Mouse (Mus musculus) G1E (cell line): ENCODE measurements around the gene Fam25c. TPM values are rescaled to one million over a fixed set of nuclear protein-coding genes. Genes with fewer than 3 reads are reported as not detected.

Experiments used
- ATAC-seq: 2 replicates; pipeline ENCODE4 v1.8.0; 2016; ENCODE audit warnings: mild to moderate bottlenecking; ENCODE audit not compliant: insufficient number of reproducible peaks, poor library complexity, low FRiP score, severe bottlenecking; ENCODE audit errors: extremely low read depth
- DNase-seq: peaks from one replicate; pipeline ENCODE4 v3.0.0; 2012; ENCODE audit warnings: low spot score
- H3K27me3 ChIP-seq: 2 replicates; pipeline ENCODE4 v1.6.1; 2012; ENCODE audit warnings: mild to moderate bottlenecking, low read length, inconsistent platforms; ENCODE audit not compliant: insufficient read depth
- H3K36me3 ChIP-seq: replicated peaks from 2 replicates; pipeline ENCODE3; 2012; ENCODE audit warnings: mild to moderate bottlenecking, inconsistent platforms
- H3K4me1 ChIP-seq: 2 replicates; pipeline ENCODE4 v1.6.1; 2012; ENCODE audit warnings: low read depth, low read length, inconsistent platforms, mixed read lengths; ENCODE audit not compliant: insufficient read depth
- H3K4me3 ChIP-seq: 2 replicates; pipeline ENCODE4 v1.5.1; 2012; ENCODE audit warnings: low read depth, mild to moderate bottlenecking, inconsistent platforms, low read length, moderate library complexity, mixed read lengths
- H3K9me3 ChIP-seq: replicated peaks from 2 replicates; pipeline ENCODE4 v1.6.1; 2012; ENCODE audit warnings: inconsistent platforms
- CTCF ChIP-seq: IDR thresholded peaks from 2 replicates; pipeline ENCODE4 v1.5.1; 2012; ENCODE audit warnings: low read depth, low read length, inconsistent platforms, mixed read lengths
- GATA1 ChIP-seq: IDR thresholded peaks from 2 replicates; pipeline ENCODE4 v1.6.1; 2012; ENCODE audit warnings: borderline replicate concordance, low read length, inconsistent platforms, mixed read lengths
- GATA2 ChIP-seq: IDR thresholded peaks from 2 replicates; pipeline ENCODE4 v1.6.1; 2012; ENCODE audit warnings: low read depth, low read length, inconsistent platforms, borderline replicate concordance
- POLR2AphosphoS5 ChIP-seq: IDR thresholded peaks from 2 replicates; pipeline ENCODE4 v1.6.1; 2012; ENCODE audit warnings: low read depth, low read length, inconsistent platforms; ENCODE audit not compliant: insufficient replicate concordance
- TAL1 ChIP-seq: conservative IDR thresholded peaks from 2 replicates; pipeline ENCODE4 v1.6.1; 2012; ENCODE audit warnings: low read depth, low read length, inconsistent platforms, mixed read lengths
- polyA plus RNA-seq: library from polyadenylated mRNA; stranded (reverse); fragments of >175 nt; gene quantifications from 2 replicates; pipeline ENCODE4 v1.2.3, GENCODE M21; 2012
- total RNA-seq, 2 experiments: library from RNA; stranded (forward) in 1 of 2; stranded (reverse) in 1 of 2; fragments of 200-1000 nt in 1 of 2; fragments of >200 nt in 1 of 2; fragmentation: Nextera tagmentation in 1 of 2; gene quantifications; 2 replicates each; pipeline ENCODE4 v1.2.3; 2014 to 2017

Fam25c gene
- total and polyA plus RNA-seq, 3 experiments: not detected

- no peaks in the 10 kb centered on the region for H3K27me3 ChIP-seq
- no peak overlapping the region for H3K4me3 ChIP-seq
- peaks cover 64% of the 10 kb centered on the region for H3K36me3 ChIP-seq
- TF ChIP-seq POLR2AphosphoS5: no peak
- TF ChIP-seq GATA2: no peak
- TF ChIP-seq GATA1: no peak
- TF ChIP-seq TAL1: no peak; the same call in 1 of the 2 replicates
- TF ChIP-seq CTCF: no peak
- H3K4me1 ChIP-seq: peaks cover 22% of the 10 kb centered on the region
- H3K9me3 ChIP-seq: no peaks in the 10 kb centered on the region
- DNase-seq (no peak), ATAC-seq (no peak)
Measured at GRCm38 (mm10) chr14:34341993-34342392, 13.2 kb downstream of the Fam25c start.

- no peak for DNase-seq
- TF ChIP-seq GATA1 (no peak), TAL1 (no peak), POLR2AphosphoS5 (no peak), CTCF (no peak), GATA2 (no peak)
- Histone ChIP-seq H3K27me3 (no peaks in the 10 kb centered on the region), H3K9me3 (no peaks in the 10 kb centered on the region), H3K4me3 (no peak overlapping the region), H3K4me1 (peaks cover 22% of the 10 kb centered on the region), H3K36me3 (peaks cover 76% of the 10 kb centered on the region)
- ATAC-seq: no peak
Measured at GRCm38 (mm10) chr14:34339446-34339845, 15.8 kb downstream of the Fam25c start.

- DNase-seq (no peak), ATAC-seq (no peak)
- no peaks in the 10 kb centered on the region for H3K27me3 ChIP-seq
- TF ChIP-seq GATA1: no peak
- TF ChIP-seq CTCF: no peak
- TF ChIP-seq TAL1: no peak
- H3K4me3 ChIP-seq: no peak overlapping the region
- H3K36me3 ChIP-seq: peaks cover 78% of the 10 kb centered on the region
- no peaks in the 10 kb centered on the region for H3K9me3 ChIP-seq
- peaks cover 2% of the 10 kb centered on the region; the same call in 1 of the 2 replicates for H3K4me1 ChIP-seq
Measured at GRCm38 (mm10) chr14:34332476-34332875, 22.8 kb downstream of the Fam25c start.

- H3K4me3 ChIP-seq: no peak overlapping the region
- TF ChIP-seq TAL1 (no peak), CTCF (no peak), POLR2AphosphoS5 (no peak), GATA2 (no peak), GATA1 (no peak)
- DNase-seq (no peak), ATAC-seq (no peak)
- H3K36me3 ChIP-seq: peaks cover 74% of the 10 kb centered on the region
- H3K4me1 ChIP-seq: peaks cover 5% of the 10 kb centered on the region
- no peaks in the 10 kb centered on the region for H3K27me3 ChIP-seq
- H3K9me3 ChIP-seq: no peaks in the 10 kb centered on the region
Measured at GRCm38 (mm10) chr14:34331886-34332285, 23.3 kb downstream of the Fam25c start.

- H3K36me3 ChIP-seq: peaks cover 74% of the 10 kb centered on the region
Measured at GRCm38 (mm10) chr14:34330657-34331158, 24.5 kb downstream of the Fam25c start.

GRCm38 (mm10) chr14:34327618-34328017 lies 27.6 kb downstream of the Fam25c start:
- H3K4me1 ChIP-seq: peaks cover 11% of the 10 kb centered on the region
- H3K4me3 ChIP-seq: no peak overlapping the region
- peaks cover 67% of the 10 kb centered on the region for H3K36me3 ChIP-seq
- H3K27me3 ChIP-seq: no peaks in the 10 kb centered on the region
- TF ChIP-seq GATA1 (no peak), POLR2AphosphoS5 (no peak)
- no peaks in the 10 kb centered on the region for H3K9me3 ChIP-seq
- ATAC-seq: no peak
- DNase-seq: no peak

More at GRCm38 (mm10) chr14:34330657-34331158, 24.5 kb downstream of the Fam25c start:
- Histone ChIP-seq H3K27me3 (no peaks in the 10 kb centered on the region), H3K4me3 (no peak overlapping the region), H3K9me3 (no peaks in the 10 kb centered on the region), H3K4me1 (peaks cover 11% of the 10 kb centered on the region)
- TF ChIP-seq CTCF (no peak), TAL1 (no peak), GATA2 (no peak), GATA1 (no peak), POLR2AphosphoS5 (no peak)
- ATAC-seq (no peak), DNase-seq (no peak)

- TF ChIP-seq GATA2 (no peak), POLR2AphosphoS5 (no peak), GATA1 (no peak), CTCF (no peak), TAL1 (no peak)
- ATAC-seq (no peak), DNase-seq (no peak)
- no peak overlapping the region for H3K4me3 ChIP-seq
- no peaks in the 10 kb centered on the region for H3K9me3 ChIP-seq
- no peaks in the 10 kb centered on the region for H3K27me3 ChIP-seq
- peaks cover 62% of the 10 kb centered on the region for H3K36me3 ChIP-seq
- H3K4me1 ChIP-seq: peaks cover 11% of the 10 kb centered on the region
Measured at GRCm38 (mm10) chr14:34326606-34327005, 28.6 kb downstream of the Fam25c start.
